Mouse (Mus musculus) cerebellum, adult (tissue): ENCODE results near the gene Pml.

ENCODE experiments used
- ATAC-seq: cut with Nextera tagmentation; 2 replicates; pipeline ENCODE4 v1.9.2; 2017; ENCODE audit warnings: mild to moderate bottlenecking, moderate library complexity, mixed read lengths; ENCODE audit not compliant: insufficient number of reproducible peaks, low FRiP score, low TSS enrichment

The Pml gene

GRCm38 (mm10) chr9:58249592-58250192 is at the start of gene Pml:
Gene Pml (minus strand): TSS chr9:58249786.
- 0 out of 2 replicates have a peak, but pooled peaks have one; percentile 18 for ATAC-seq

GRCm38 (mm10) chr9:58297961-58298477 is 48.4 kb upstream of the Pml start:
- no peak for ATAC-seq

GRCm38 (mm10) chr9:58297065-58297464 is 47.5 kb upstream of the Pml start:
- ATAC-seq = no peak

GRCm38 (mm10) chr9:58295766-58296361 is 46.3 kb upstream of the Pml start:
- no peak for ATAC-seq

GRCm38 (mm10) chr9:58295345-58295744 is 45.8 kb upstream of the Pml start:
- no peak for ATAC-seq

GRCm38 (mm10) chr9:58294527-58294926 is 44.9 kb upstream of the Pml start:
- ATAC-seq = no peak

GRCm38 (mm10) chr9:58289901-58290300 is 40.3 kb upstream of the Pml start:
- ATAC-seq = no peak

- ATAC-seq = no peak
Measured at GRCm38 (mm10) chr9:58289090-58289489, 39.5 kb upstream of the Pml start.

- no peak for ATAC-seq
Measured at GRCm38 (mm10) chr9:58283431-58283830, 33.8 kb upstream of the Pml start.

- no peak for ATAC-seq
Measured at GRCm38 (mm10) chr9:58281597-58281996, 32.0 kb upstream of the Pml start.

- ATAC-seq = peak; percentile 58; the same call in 1 of the 2 replicates
Measured at GRCm38 (mm10) chr9:58280259-58281109, 30.9 kb upstream of the Pml start.

- no peak for ATAC-seq
Measured at GRCm38 (mm10) chr9:58279780-58280179, 30.2 kb upstream of the Pml start.

GRCm38 (mm10) chr9:58278821-58279723 is 29.5 kb upstream of the Pml start:
- no peak for ATAC-seq

- no peak for ATAC-seq
Measured at GRCm38 (mm10) chr9:58278313-58278712, 28.7 kb upstream of the Pml start.

GRCm38 (mm10) chr9:58276346-58276745 is 26.8 kb upstream of the Pml start:
- ATAC-seq = no peak

- ATAC-seq = 0 out of 2 replicates have a peak, but pooled peaks have one; percentile 26
Measured at GRCm38 (mm10) chr9:58275797-58276196, 26.2 kb upstream of the Pml start.

- ATAC-seq = peak; percentile 10; the same call in 1 of the 2 replicates
Measured at GRCm38 (mm10) chr9:58275115-58275774, 25.7 kb upstream of the Pml start.

- no peak for ATAC-seq
Measured at GRCm38 (mm10) chr9:58274626-58275025, 25.0 kb upstream of the Pml start.

GRCm38 (mm10) chr9:58274101-58274604 is 24.6 kb upstream of the Pml start:
- ATAC-seq = no peak
